ENCODE assay signal across 9 mouse cellular contexts in the genomic region with DNA sequence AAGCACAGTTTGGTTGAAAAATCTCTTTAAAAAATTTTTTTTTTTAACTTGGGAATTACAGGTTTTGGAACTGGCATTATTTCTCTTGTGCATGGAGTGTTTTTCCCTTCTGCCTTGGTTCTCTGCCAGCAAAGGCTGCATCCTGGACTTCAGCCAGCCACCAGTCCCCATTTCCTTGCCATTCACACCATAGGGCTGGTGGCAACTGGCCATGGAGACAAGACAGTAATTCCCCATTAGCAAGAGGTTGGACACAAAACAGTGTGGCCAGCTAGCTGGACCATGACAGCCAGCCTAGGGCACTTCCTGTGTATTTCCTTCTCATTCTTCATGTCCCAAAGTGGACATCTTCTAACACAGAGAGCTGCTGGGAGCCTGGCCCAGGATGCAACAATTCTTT. TPM values are rescaled to one million over a fixed set of nuclear protein-coding genes. Genes with fewer than 3 reads are reported as not detected.
DNase-seq lines count a peak whose midpoint lies in the region; ATAC-seq lines count a peak whose summit lies in the region.
"Had no signal": no experiment of that assay in that cellular context is flagged by ENCODE, and none has a peak within 500 bp of the region (broad histone marks: within the 10 kb centered on the region; RNA-seq: fewer than 3 reads in every experiment).

No protein-coding gene starts in this region.

- no peak for ATAC-seq in forebrain, embryonic 11.5 days (replicated peaks; ENCODE audit: low FRiP score)
- no peak for ATAC-seq in lung, embryonic 15.5 days (ENCODE audit: borderline replicate concordance, extremely low read depth, low FRiP score, low TSS enrichment)
- no peak for ATAC-seq in monocyte, adult 5-6 weeks (replicated peaks; ENCODE audit: insufficient number of reproducible peaks, low FRiP score, low TSS enrichment, poor library complexity, severe bottlenecking)

- H3K4me2 ChIP-seq in forebrain, embryonic 11.5 days (ENCODE audit: low read depth, low read length, severe bottlenecking) = no peak overlapping the region
- no peak overlapping the region for H3K4me2 ChIP-seq in lung, embryonic 15.5 days

- no peak overlapping the region for H3K9ac ChIP-seq in forebrain, embryonic 11.5 days (ENCODE audit: low read length)
- H3K9ac ChIP-seq in lung, embryonic 15.5 days = no peak overlapping the region

- H3K4me1 ChIP-seq in forebrain, embryonic 11.5 days (replicated peaks; ENCODE audit: control insufficient read depth, insufficient read depth, low read length) = peaks cover 21% of the 10 kb centered on the region
- peaks cover 26% of the 10 kb centered on the region for H3K4me1 ChIP-seq in lung, embryonic 15.5 days

- H3K36me3 ChIP-seq in forebrain, embryonic 11.5 days (ENCODE audit: control insufficient read depth, insufficient read depth, low read length) = no peaks in the 10 kb centered on the region
- H3K36me3 ChIP-seq in lung, embryonic 15.5 days = 0 out of 2 replicates have a peak, but pooled peaks cover 2% of the 10 kb centered on the region

- DNase-seq in heart, adult 18-20 months = peak; percentile 22 to 40
- no peak for DNase-seq in heart, adult 9 months (ENCODE audit: low spot score in 2 of 2)
- peak; percentile 66 for DNase-seq in adrenal gland, adult 8-10 months
- DNase-seq in forebrain, embryonic 11.5 days (ENCODE audit: low spot score) = no peak
- peak; percentile 80 for DNase-seq in kidney, postnatal 10 days
- peak; percentile 33 for DNase-seq in right cerebral cortex, postnatal 25 days

- H3K4me3 ChIP-seq in forebrain, embryonic 11.5 days (ENCODE audit: low read depth, low read length) = no peak overlapping the region
- H3K4me3 ChIP-seq in lung, embryonic 15.5 days = no peak overlapping the region

- H3K9me3 ChIP-seq in forebrain, embryonic 11.5 days (ENCODE audit: control insufficient read depth, low read length) = no peaks in the 10 kb centered on the region
- H3K9me3 ChIP-seq in lung, embryonic 15.5 days = no peaks in the 10 kb centered on the region

- H3K27me3 ChIP-seq in forebrain, embryonic 11.5 days (ENCODE audit: control insufficient read depth, insufficient read depth, low read length) = no peaks in the 10 kb centered on the region
- no peaks in the 10 kb centered on the region for H3K27me3 ChIP-seq in lung, embryonic 15.5 days
- H3K27me3 ChIP-seq: CH12.LX had no signal

- peak overlapping the region; percentile 52; the same call in 1 of the 2 replicates for H3K27ac ChIP-seq in forebrain, embryonic 11.5 days (ENCODE audit: low read depth, low read length)
- H3K27ac ChIP-seq in lung, embryonic 15.5 days = peak overlapping the region; percentile 55; the same call in 1 of the 2 replicates

RNA-seq across cellular contexts. Expression of a gene that starts 53.4 kb away (rescaled TPM):
- total RNA-seq in heart, adult 18-20 months (2021) = 10 to 100 TPM; 82.3 to 83.3 TPM
- 10 to 100 TPM; 20.9 to 30.7 (median 26.3) TPM for total RNA-seq in adrenal gland, adult 8-10 months (2022)
- 10.8 and 11.3 TPM in 2 replicates for polyA plus RNA-seq in forebrain, embryonic 11.5 days (2014; fragmentation: Nextera tagmentation; extraction: Ambion mirVana)
- polyA plus RNA-seq in lung, embryonic 15.5 days (2015; fragmentation: Nextera tagmentation; extraction: Ambion mirVana) = 18.1 and 18.4 TPM in 2 replicates
- total RNA-seq in monocyte, adult 5-6 weeks (2017) = 4.5 to 8.6 TPM (median 5.0 TPM) in 3 replicates

Comparison
In these comparisons a context has a peak if more than half of its experiments do, and no peak if none do; other contexts are left out.
1. DNase-seq: peak in heart, adult 18-20 months (2 of 2), adrenal gland, adult 8-10 months (single experiment), kidney, postnatal 10 days (single experiment) and right cerebral cortex, postnatal 25 days (single experiment); none in heart, adult 9 months (0 of 2) and forebrain, embryonic 11.5 days (single experiment).